Mouse (Mus musculus) leukemia stem cell, adult 10-12 weeks (primary cell): ENCODE measurements around the gene Svop. TPM values are rescaled to one million over a fixed set of nuclear protein-coding genes. Genes with fewer than 3 reads are reported as not detected.

Source experiments
- polyA plus RNA-seq: library from polyadenylated mRNA; stranded (reverse); fragments of >175 nt; gene quantifications from 2 replicates; pipeline ENCODE4 v1.2.3, GENCODE M21; 2012; ENCODE audit warnings: low replicate concordance

Gene Svop
- not detected in 2 replicates for polyA plus RNA-seq

GRCm38 (mm10) chr5:114091057-114091807, at the start of gene Svop:
Gene Svop, minus strand, starts transcription at chr5:114091570.

GRCm38 (mm10) chr5:114130211-114130605, 38.8 kb upstream of the Svop start, which contains the start of gene Ung:
Gene Ung, plus strand, starts transcription at chr5:114130386.

GRCm38 (mm10) chr5:114127374-114128349, 36.3 kb upstream of the Svop start, which contains the start of gene Alkbh2:
Gene Alkbh2, minus strand, starts transcription at chr5:114128218.

GRCm38 (mm10) chr5:114065161-114065560, 26.2 kb downstream of the Svop start, which contains the start of gene Usp30:
Gene Usp30, plus strand, starts transcription at chr5:114065461.

GRCm38 (mm10) chr5:114003542-114003941, 87.8 kb downstream of the Svop start, which contains the start of gene Dao:
Gene Dao, plus strand, starts transcription at chr5:114003703.

GRCm38 (mm10) chr5:113993487-113994465, 97.6 kb downstream of the Svop start, which contains the start of gene Ssh1:
Gene Ssh1, minus strand, starts transcription at chr5:113993894.

Other genes with a start within 250 kb of the Svop start
- gene Coro1c, start 182.8 kb downstream of the Svop start, polyA plus RNA-seq, result 29.5 and 75.1 TPM in 2 replicates
- gene Ssh1, start 97.7 kb downstream of the Svop start, polyA plus RNA-seq, result 27.6 and 30.2 TPM in 2 replicates
- gene Dao, start 87.9 kb downstream of the Svop start, polyA plus RNA-seq, result 0.15 TPM in 1 of 2 replicates, not detected in the other
- gene Usp30, start 26.1 kb downstream of the Svop start, polyA plus RNA-seq, result 5.9 and 8.2 TPM in 2 replicates
- gene Alkbh2, start 36.6 kb upstream of the Svop start, polyA plus RNA-seq, result 16.1 and 34.4 TPM in 2 replicates
- 30.1 and 35.7 TPM in 2 replicates for gene Ung, start 38.8 kb upstream of the Svop start, polyA plus RNA-seq
- gene Acacb, start 55.0 kb upstream of the Svop start, polyA plus RNA-seq, result 1.1 and 1.8 TPM in 2 replicates
- not detected in 2 replicates for gene Foxn4, start 182.2 kb upstream of the Svop start, polyA plus RNA-seq
- 0.14 TPM in 1 of 2 replicates, not detected in the other for gene Myo1h, start 197.6 kb upstream of the Svop start, polyA plus RNA-seq